Mouse (Mus musculus): ENCODE data around the gene Arhgap15. TPM values are rescaled to one million over a fixed set of nuclear protein-coding genes. Genes with fewer than 3 reads are reported as not detected.

Gene Arhgap15
- polyA plus RNA-seq, 1 experiment, result 0.20 TPM

- TF ChIP-seq POLR2A (IDR thresholded peaks at IDR 0.05; ENCODE audit: low read depth, low read length) (no peak), CTCF (IDR thresholded peaks at IDR 0.05; ENCODE audit: extremely low read depth, insufficient read length, insufficient replicate concordance, low read depth, low read length) (no peak)
- H3K4me1 ChIP-seq (ENCODE audit: control insufficient read depth, insufficient read depth, insufficient read length, low read length), result no peaks in the 10 kb centered on the region
- H3K36me3 ChIP-seq (ENCODE audit: control insufficient read depth, insufficient read depth, low read length), result no peaks in the 10 kb centered on the region
- H3K27ac ChIP-seq (ENCODE audit: insufficient read depth, low read depth, low read length), result no peak overlapping the region
- WGBS, result 91% methylated on average over 4 of the region's 4 CpGs
- no peaks in the 10 kb centered on the region for H3K27me3 ChIP-seq (ENCODE audit: control insufficient read depth, insufficient read depth, low read length)
- no peak overlapping the region for H3K4me3 ChIP-seq (ENCODE audit: low read depth, low read length)
These were observed 671.1 kb downstream of the Arhgap15 start for GRCm38 (mm10) chr2:44419547-44420225.

GRCm38 (mm10) chr2:44430521-44430920 lies 681.9 kb downstream of the Arhgap15 start:
- Histone ChIP-seq H3K27ac (ENCODE audit: insufficient read depth, low read depth, low read length) (no peak overlapping the region), H3K36me3 (ENCODE audit: control insufficient read depth, insufficient read depth, low read length) (no peaks in the 10 kb centered on the region), H3K4me1 (ENCODE audit: control insufficient read depth, insufficient read depth, insufficient read length, low read length) (no peaks in the 10 kb centered on the region), H3K4me3 (ENCODE audit: low read depth, low read length) (no peak overlapping the region), H3K27me3 (ENCODE audit: control insufficient read depth, insufficient read depth, low read length) (no peaks in the 10 kb centered on the region)
- WGBS, result 86% methylated on average over 9 of the region's 9 CpGs
- TF ChIP-seq POLR2A (IDR thresholded peaks at IDR 0.05; ENCODE audit: low read depth, low read length) (no peak), CTCF (IDR thresholded peaks at IDR 0.05; ENCODE audit: extremely low read depth, insufficient read length, insufficient replicate concordance, low read depth, low read length) (no peak)

DNA sequence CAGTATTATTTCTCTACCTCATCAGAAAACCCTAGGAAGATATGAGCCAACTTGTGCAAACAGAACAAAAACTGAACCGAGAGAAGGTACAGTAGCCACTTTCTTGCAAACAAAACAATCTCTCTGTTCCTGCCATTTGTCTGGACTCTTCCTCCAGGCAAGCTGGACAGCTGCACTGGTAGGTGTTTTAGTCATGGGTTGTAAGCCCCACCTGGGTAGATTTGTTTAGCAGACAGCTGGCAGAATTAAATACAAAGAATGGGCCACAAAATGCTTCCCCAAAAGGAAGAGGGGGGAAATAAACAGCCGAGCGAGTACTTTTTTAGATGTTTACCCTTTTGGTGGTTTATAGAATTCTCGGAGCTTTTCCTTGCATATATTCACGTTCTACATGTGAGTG lies 688.0 kb downstream of the Arhgap15 start:
- H3K27ac ChIP-seq (ENCODE audit: insufficient read depth, low read depth, low read length), result no peak overlapping the region
- H3K4me1 ChIP-seq (ENCODE audit: control insufficient read depth, insufficient read depth, insufficient read length, low read length), result no peaks in the 10 kb centered on the region
- no peaks in the 10 kb centered on the region for H3K27me3 ChIP-seq (ENCODE audit: control insufficient read depth, insufficient read depth, low read length)
- H3K4me3 ChIP-seq (ENCODE audit: low read depth, low read length), result no peak overlapping the region
- TF ChIP-seq POLR2A (IDR thresholded peaks at IDR 0.05; ENCODE audit: low read depth, low read length) (no peak), CTCF (IDR thresholded peaks at IDR 0.05; ENCODE audit: extremely low read depth, insufficient read length, insufficient replicate concordance, low read depth, low read length) (no peak)
- WGBS, result 73% methylated on average over 5 of the region's 5 CpGs
- H3K36me3 ChIP-seq (ENCODE audit: control insufficient read depth, insufficient read depth, low read length), result no peaks in the 10 kb centered on the region

GRCm38 (mm10) chr2:44437496-44438057 lies 689.0 kb downstream of the Arhgap15 start:
- TF ChIP-seq CTCF (IDR thresholded peaks at IDR 0.05; ENCODE audit: extremely low read depth, insufficient read length, insufficient replicate concordance, low read depth, low read length), result no peak
- TF ChIP-seq POLR2A (IDR thresholded peaks at IDR 0.05; ENCODE audit: low read depth, low read length), result no peak
- no peak overlapping the region for H3K27ac ChIP-seq (ENCODE audit: insufficient read depth, low read depth, low read length)
- WGBS, result 73% methylated on average over 8 of the region's 8 CpGs
- H3K36me3 ChIP-seq (ENCODE audit: control insufficient read depth, insufficient read depth, low read length), result no peaks in the 10 kb centered on the region
- H3K27me3 ChIP-seq (ENCODE audit: control insufficient read depth, insufficient read depth, low read length), result no peaks in the 10 kb centered on the region
- H3K4me1 ChIP-seq (ENCODE audit: control insufficient read depth, insufficient read depth, insufficient read length, low read length), result no peaks in the 10 kb centered on the region
- no peak overlapping the region for H3K4me3 ChIP-seq (ENCODE audit: low read depth, low read length)

- no peaks in the 10 kb centered on the region for H3K27me3 ChIP-seq (ENCODE audit: control insufficient read depth, insufficient read depth, low read length)
- H3K27ac ChIP-seq (ENCODE audit: insufficient read depth, low read depth, low read length), result no peak overlapping the region
- no peak overlapping the region for H3K4me3 ChIP-seq (ENCODE audit: low read depth, low read length)
- H3K4me1 ChIP-seq (ENCODE audit: control insufficient read depth, insufficient read depth, insufficient read length, low read length), result no peaks in the 10 kb centered on the region
- H3K36me3 ChIP-seq (ENCODE audit: control insufficient read depth, insufficient read depth, low read length), result no peaks in the 10 kb centered on the region
- TF ChIP-seq CTCF (IDR thresholded peaks at IDR 0.05; ENCODE audit: extremely low read depth, insufficient read length, insufficient replicate concordance, low read depth, low read length), result no peak
- TF ChIP-seq POLR2A (IDR thresholded peaks at IDR 0.05; ENCODE audit: low read depth, low read length), result no peak
- WGBS, result 94% methylated on average over 1 of the region's 1 CpGs
These were observed 689.4 kb downstream of the Arhgap15 start for GRCm38 (mm10) chr2:44438070-44438469.

DNA sequence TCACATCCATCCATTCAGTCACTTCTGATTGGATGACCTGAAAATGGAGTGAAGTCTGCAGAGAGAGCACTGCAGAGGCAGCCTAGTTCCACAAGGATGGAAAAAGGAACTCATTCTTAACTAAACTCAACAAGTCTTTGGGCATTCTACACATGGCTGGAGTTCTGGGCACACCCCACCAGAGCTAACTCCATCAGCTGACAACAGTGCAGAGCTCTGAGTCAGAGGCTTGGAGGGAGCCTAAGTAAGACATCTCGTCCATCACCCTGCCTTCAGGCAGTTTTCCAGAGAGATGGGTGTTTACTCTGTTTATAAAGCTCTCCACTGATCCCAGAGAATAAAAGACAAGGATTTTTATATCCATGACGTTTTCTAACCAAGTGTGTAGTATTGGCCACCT lies 696.3 kb downstream of the Arhgap15 start:
- no peaks in the 10 kb centered on the region for H3K36me3 ChIP-seq (ENCODE audit: control insufficient read depth, insufficient read depth, low read length)
- 51% methylated on average over 2 of the region's 2 CpGs for WGBS
- H3K4me1 ChIP-seq (ENCODE audit: control insufficient read depth, insufficient read depth, insufficient read length, low read length), result no peaks in the 10 kb centered on the region
- H3K27me3 ChIP-seq (ENCODE audit: control insufficient read depth, insufficient read depth, low read length), result no peaks in the 10 kb centered on the region
- no peak overlapping the region for H3K27ac ChIP-seq (ENCODE audit: insufficient read depth, low read depth, low read length)
- TF ChIP-seq POLR2A (IDR thresholded peaks at IDR 0.05; ENCODE audit: low read depth, low read length) (no peak), CTCF (IDR thresholded peaks at IDR 0.05; ENCODE audit: extremely low read depth, insufficient read length, insufficient replicate concordance, low read depth, low read length) (no peak)
- no peak overlapping the region for H3K4me3 ChIP-seq (ENCODE audit: low read depth, low read length)

Other genes starting within 250 kb of the Arhgap15 start
- 0.11 and 0.16 TPM in 2 replicates for gene Kynu, start 193.5 kb upstream of the Arhgap15 start, polyA plus RNA-seq (2012; rRNA removed)

Measured in small intestine, adult 2 months (tissue).